Mouse (Mus musculus): ENCODE measurements around the gene Srm. TPM values are rescaled to one million over a fixed set of nuclear protein-coding genes. Genes with fewer than 3 reads are reported as not detected.

The Srm gene
- total RNA-seq (2012; rRNA removed) (299 and 332 TPM in 2 replicates), polyA plus RNA-seq (2012; ENCODE audit: insufficient read depth in 1 of 2, insufficient read length in 2 of 2, low read depth in 1 of 2, low replicate concordance in 2 of 2, missing spikeins in 1 of 2) (100 to 1,000 TPM; 305 to 765 TPM)

DNA sequence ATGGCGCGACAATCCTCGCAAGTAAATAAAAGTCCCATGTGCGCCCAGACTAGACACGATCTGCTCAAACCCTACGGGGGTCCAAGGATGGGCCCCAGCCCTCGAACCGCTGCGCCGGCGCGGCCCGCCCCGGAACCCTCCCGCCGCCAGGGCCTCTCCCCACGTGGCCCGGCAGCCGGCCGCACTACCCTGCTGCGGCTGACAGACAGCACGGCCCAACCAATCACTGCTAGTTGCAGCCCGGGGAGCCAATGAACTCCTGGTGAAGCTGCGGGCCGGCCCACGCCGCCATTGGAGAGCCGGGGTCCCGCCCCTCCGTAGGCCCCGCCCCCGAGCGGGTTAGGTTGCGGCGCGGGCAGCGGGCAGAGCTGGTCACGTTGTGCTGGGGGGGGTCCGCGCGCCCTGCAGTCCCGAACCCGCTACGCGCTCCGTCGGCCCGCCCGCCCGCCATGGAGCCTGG, at the start of gene Srm:
Srm (plus strand) TSS at position 333 of the 460 bp plus-strand sequence.
- no peaks in the 10 kb centered on the region for H3K9me3 ChIP-seq (replicated peaks; ENCODE audit: insufficient read depth, low read length)
- peak; percentile 98 for DNase-seq (ENCODE audit: low read depth, low spot score)
- H3K79me2 ChIP-seq (ENCODE audit: control insufficient read depth, insufficient read depth, low read length, poor library complexity): peaks cover 28% of the 10 kb centered on the region
- TF ChIP-seq ZNF384 (IDR thresholded peaks at IDR 0.05; ENCODE audit: low read depth, low read length) (no peak), RCOR1 (IDR thresholded peaks at IDR 0.05; ENCODE audit: low read depth, low read length) (no peak), MYC (IDR thresholded peaks at IDR 0.05; ENCODE audit: low read depth, low read length) (peak; percentile 96), USF1 (IDR thresholded peaks at IDR 0.05; ENCODE audit: low read depth, low read length) (peak; percentile 95), ZKSCAN1 (IDR thresholded peaks at IDR 0.05; ENCODE audit: low read depth, low read length) (no peak), ZMIZ1 (IDR thresholded peaks at IDR 0.05; ENCODE audit: low read depth, low read length) (peak; percentile 35), SMC3 (IDR thresholded peaks at IDR 0.05; ENCODE audit: low read depth, low read length) (no peak), E2F4 (IDR thresholded peaks at IDR 0.05; ENCODE audit: borderline replicate concordance, low read depth, low read length) (peak; percentile 25; the same call in 1 of the 2 replicates), NELFE (IDR thresholded peaks at IDR 0.05; ENCODE audit: low read depth, low read length) (peak; percentile 75), CTCF (IDR thresholded peaks at IDR 0.05 in 2 of 3, conservative IDR thresholded peaks at IDR 0.05 in 1 of 3; ENCODE audit: control insufficient read depth in 1 of 3, insufficient read depth in 1 of 3, low read depth in 2 of 3, low read length in 3 of 3, poor library complexity in 1 of 3, severe bottlenecking in 1 of 3) (no peak), CHD2 (IDR thresholded peaks at IDR 0.05; ENCODE audit: low read length) (peak; percentile 82), USF2 (IDR thresholded peaks at IDR 0.05; ENCODE audit: borderline replicate concordance in 1 of 2, insufficient read depth in 1 of 2, low read depth in 1 of 2, low read length in 2 of 2) (peak in 1 of 2 experiments; percentile 64; a peak in 1 of 4 replicates), TCF12 (IDR thresholded peaks at IDR 0.05; ENCODE audit: low read depth, low read length) (peak; percentile 45), MXI1 (IDR thresholded peaks at IDR 0.05; ENCODE audit: low read depth, low read length) (peak; percentile 94), ELF1 (IDR thresholded peaks at IDR 0.05; ENCODE audit: low read depth, low read length) (peak; percentile 68), HCFC1 (IDR thresholded peaks at IDR 0.05; ENCODE audit: low read depth, low read length) (peak; percentile 81), NRF1 (IDR thresholded peaks at IDR 0.05; ENCODE audit: insufficient read depth, low read depth, low read length, poor library complexity, severe bottlenecking) (peak; percentile 79), TAL1 (IDR thresholded peaks at IDR 0.05; ENCODE audit: low read length) (no peak), UBTF (IDR thresholded peaks at IDR 0.05; ENCODE audit: borderline replicate concordance, insufficient read depth, low read depth, low read length) (0 out of 2 replicates have a peak, but pooled peaks have one; percentile 8), MAZ (IDR thresholded peaks at IDR 0.05; ENCODE audit: low read depth, low read length) (peak; percentile 83), ZC3H11A (IDR thresholded peaks at IDR 0.05; ENCODE audit: low read depth, low read length) (no peak), ETS1 (IDR thresholded peaks at IDR 0.05; ENCODE audit: low read depth, low read length) (no peak), POLR2AphosphoS2 (IDR thresholded peaks at IDR 0.05; ENCODE audit: low read length) (no peak; the same call in 1 of the 2 replicates), POLR2A (IDR thresholded peaks at IDR 0.05; ENCODE audit: control insufficient read depth in 1 of 2, insufficient read depth in 1 of 2, low read depth in 1 of 2, low read length in 2 of 2, poor library complexity in 1 of 2) (peak in 1 of 2 experiments; percentile 72; a peak in 3 of 4 replicates), JUND (IDR thresholded peaks at IDR 0.05; ENCODE audit: low read depth, low read length) (no peak), MAX (IDR thresholded peaks at IDR 0.05; ENCODE audit: low read length) (peak; percentile 97), KAT2A (conservative IDR thresholded peaks at IDR 0.05; ENCODE audit: low read depth, low read length) (peak; percentile 58; the same call in 1 of the 2 replicates), SIN3A (IDR thresholded peaks at IDR 0.05; ENCODE audit: low read length) (peak; percentile 62), CHD1 (IDR thresholded peaks at IDR 0.05; ENCODE audit: low read depth, low read length) (no peak; the same call in 1 of the 2 replicates), MEF2A (IDR thresholded peaks at IDR 0.05; ENCODE audit: extremely low read depth, insufficient replicate concordance, low read depth, low read length, poor library complexity, severe bottlenecking) (no peak), MYB (IDR thresholded peaks at IDR 0.05; ENCODE audit: low read depth, low read length) (no peak), BHLHE40 (IDR thresholded peaks at IDR 0.05; ENCODE audit: borderline replicate concordance, low read depth, low read length) (peak; percentile 64), EP300 (IDR thresholded peaks at IDR 0.05; ENCODE audit: low read depth in 1 of 2, low read length in 2 of 2) (peak in 1 of 2 experiments; percentile 22; a peak in 1 of 4 replicates), GABPA (IDR thresholded peaks at IDR 0.05; ENCODE audit: low read depth, low read length) (no peak)
- no peaks in the 10 kb centered on the region for H3K27me3 ChIP-seq (ENCODE audit: control insufficient read depth in 1 of 2, insufficient read depth in 2 of 2, low read length in 2 of 2)
- peaks cover 5 to 36% of the 10 kb centered on the region in 2 experiments for H3K4me1 ChIP-seq (ENCODE audit: control insufficient read depth in 1 of 2, insufficient read depth in 2 of 2, low read length in 2 of 2)
- peaks cover 16% of the 10 kb centered on the region in 2 experiments for H3K36me3 ChIP-seq (ENCODE audit: control insufficient read depth in 1 of 2, insufficient read depth in 2 of 2, low read length in 2 of 2)
- H3K9ac ChIP-seq (ENCODE audit: control insufficient read depth, low read depth, low read length, poor library complexity, severe bottlenecking): peak within 1 kb of the TSS; percentile 98
- H3K27ac ChIP-seq (ENCODE audit: control insufficient read depth, low read depth, low read length): peak within 1 kb of the TSS; percentile 97
- H3K4me3 ChIP-seq (ENCODE audit: control insufficient read depth in 1 of 2, insufficient read depth in 1 of 2, low read depth in 2 of 2, low read length in 2 of 2): peak within 1 kb of the TSS; percentile 97 to 99

All from MEL (cell line).